Mouse (Mus musculus) monocyte, adult 2 months (primary cell): ENCODE results near the gene Klhl18.
"Not testable (repeated sequence)": the region's sequence is repeated elsewhere in the genome, so short reads cannot be mapped to it uniquely, and the experiment has no call there.

Experiments used
- DNase-seq, 2 experiments: peaks; one replicate each; pipeline ENCODE4 v3.0.0; 2022; ENCODE audit warnings: low spot score in 2 of 2, low read depth in 1 of 2

Gene Klhl18

DNA sequence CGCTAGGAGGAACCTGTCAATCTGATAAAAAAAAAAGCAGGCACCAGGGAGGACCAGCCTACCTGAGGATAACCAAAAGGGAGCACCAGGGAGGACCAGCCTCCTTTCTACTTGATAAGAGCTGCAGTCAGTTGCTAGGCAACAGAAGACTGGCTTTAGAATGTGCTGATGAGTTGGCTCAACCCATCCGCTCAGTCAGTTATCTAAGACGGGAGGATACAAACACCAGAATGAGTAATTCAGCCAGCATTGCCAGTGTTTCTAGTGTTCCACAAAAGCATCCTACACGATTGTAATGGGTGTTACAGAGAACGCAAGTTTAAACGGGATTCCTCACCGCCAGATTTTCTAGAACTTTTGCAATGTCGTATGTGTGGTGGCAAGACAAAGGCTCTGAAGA lies 45.3 kb downstream of the Klhl18 start:
- DNase-seq = no peak

DNA sequence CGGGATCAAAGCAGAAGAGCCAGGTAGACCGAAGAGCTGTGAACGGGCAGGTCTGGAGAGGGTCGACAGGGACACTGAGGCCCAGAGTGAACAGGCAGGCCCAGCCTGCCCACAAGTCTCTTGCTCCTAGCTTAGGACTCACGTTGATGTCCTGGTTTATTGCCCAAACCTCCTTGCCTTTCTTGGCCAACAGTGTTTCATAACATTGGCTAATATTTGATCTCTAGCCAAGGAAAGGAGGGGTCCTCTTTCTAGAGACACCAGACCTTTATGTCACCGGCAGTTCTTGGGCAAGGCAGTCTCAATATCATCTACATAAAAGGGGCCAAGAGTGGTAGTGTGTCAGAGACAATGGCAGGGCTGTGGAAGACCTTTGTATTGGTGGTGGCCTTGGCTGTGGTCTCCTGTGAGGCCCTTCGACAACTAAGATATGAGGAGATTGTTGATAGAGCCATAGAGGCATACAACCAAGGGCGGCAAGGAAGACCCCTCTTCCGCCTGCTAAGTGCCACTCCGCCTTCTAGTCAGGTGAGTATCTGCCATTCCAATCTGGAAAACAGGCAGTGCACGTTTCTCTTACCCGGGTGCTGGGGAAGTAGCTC lies 56.9 kb downstream of the Klhl18 start, which contains the start of gene Ngp:
Ngp (plus strand) TSS at position 237 of the 602 bp plus-strand sequence.
- no peak for DNase-seq

DNA sequence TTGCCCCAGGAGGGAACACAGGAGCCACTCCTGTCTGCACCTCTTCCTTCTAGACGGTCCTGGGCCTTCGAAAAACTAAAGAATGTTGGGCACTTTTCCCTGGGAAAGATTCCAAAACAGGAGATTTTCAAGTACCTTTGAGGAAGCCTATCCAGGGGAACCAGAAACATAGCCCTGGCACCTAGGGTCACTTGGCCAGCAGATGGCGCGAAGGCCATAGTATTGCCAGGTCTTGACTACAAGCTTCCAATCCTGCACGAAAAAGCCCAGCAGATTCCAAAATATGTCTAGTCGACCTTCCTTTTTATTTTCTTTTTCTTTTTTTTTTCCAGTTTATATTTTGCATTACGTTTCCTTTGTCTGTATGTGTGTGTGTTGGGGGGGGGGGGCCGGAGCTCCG lies 62.7 kb downstream of the Klhl18 start:
- DNase-seq = no peak

DNA sequence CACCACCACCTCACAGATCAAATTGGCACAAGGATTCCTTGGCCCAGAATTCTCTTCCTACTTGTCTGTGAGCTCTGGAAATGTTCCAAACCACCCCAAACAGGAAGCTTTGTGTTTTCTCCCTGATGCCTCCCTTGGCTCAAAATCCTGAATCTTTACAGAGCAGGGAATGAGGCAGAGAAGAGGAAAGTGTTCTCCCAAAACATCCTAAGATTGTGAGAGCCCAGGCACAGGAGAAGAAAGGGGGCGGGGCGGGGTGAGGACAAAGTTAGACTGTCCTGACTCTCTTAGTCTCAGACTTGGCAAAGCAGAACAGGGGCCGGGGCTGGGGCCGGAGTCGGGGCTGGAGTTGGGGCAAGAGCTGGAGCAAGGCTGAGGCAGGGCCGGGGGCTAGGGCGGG lies 63.6 kb downstream of the Klhl18 start:
- DNase-seq = no peak

DNA sequence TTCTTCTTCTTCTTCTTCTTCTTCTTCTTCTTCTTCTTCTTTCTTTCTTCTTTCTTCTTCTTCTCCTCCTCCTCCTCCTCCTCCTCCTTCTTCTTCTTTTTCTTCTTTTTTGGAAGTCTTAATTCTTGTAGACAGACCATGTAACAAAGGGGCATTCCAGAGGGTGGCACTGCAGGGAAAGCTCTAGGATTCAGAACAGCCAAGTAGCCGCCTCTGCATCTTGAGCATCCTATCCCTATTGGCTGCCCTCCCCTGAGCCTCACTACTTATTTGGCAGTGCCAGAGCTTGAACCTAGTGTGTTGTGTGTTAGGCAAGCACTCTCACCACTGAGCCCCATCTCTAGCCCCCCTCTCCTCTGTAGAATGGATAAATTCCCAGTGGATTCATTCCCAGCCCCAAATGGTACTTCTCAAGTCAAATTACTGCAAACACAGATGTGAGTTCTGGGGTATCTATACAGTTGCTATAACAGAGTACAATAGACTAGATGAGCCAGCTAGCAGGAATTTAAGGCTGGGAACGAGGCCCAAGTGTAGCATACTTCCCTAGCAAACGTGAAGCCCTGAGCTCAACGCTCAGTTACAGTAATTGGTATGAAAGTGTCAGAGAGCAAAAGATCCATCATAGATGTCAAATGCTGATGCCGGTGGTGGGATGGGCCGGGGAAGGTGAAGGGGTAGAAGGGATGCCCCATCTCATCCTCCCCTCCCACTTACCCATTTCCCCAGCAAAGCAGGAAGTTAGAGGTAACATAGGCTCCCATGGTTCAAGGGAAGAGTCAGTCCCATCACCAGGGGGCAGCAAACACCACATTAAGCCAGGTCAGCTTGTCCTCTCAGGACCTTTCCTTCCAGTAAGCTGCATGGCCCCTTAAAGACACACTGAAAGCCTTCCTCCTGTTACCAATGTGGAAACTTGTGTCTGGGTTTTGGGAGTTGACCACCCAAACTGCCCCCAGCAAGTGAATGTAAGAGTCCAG lies 65.3 kb downstream of the Klhl18 start:
- peak; percentile 72 to 79 for DNase-seq

DNA sequence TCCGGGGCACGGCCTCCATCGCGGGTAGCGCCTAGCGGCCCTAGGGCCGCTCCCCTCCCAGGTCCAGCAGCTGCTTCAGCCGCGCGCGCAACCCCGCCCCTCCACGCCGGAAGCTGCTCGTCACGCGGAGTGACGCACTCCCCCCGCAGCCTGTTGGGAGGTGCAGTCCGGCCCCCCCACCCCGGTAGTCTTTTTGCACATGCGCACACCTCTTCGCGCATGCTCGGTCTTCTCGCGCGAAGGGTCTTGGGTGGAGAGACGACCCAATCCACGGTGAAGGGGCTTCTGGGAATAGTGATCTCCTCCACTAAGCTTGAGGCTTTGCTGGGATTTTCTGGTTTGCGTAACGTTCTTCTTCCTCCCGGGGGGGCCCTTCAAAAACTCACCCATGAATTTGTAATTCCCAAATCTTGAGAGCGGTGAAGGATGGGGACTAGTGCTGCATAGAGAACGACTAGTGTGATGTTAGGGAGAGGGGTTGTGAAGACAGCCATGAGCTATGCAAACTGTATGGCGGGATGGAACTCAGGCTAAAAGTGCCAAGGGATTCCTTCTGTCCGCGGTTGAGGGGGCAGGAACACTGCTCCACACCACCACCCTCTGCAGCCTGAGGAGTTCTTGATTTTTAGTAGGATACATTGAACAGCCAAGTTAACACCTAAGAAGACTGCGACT lies 68.3 kb downstream of the Klhl18 start, which contains the start of gene Ptpn23:
Ptpn23 (minus strand) TSS at position 115 of the 675 bp plus-strand sequence.
- DNase-seq = peak; percentile 74 to 91

DNA sequence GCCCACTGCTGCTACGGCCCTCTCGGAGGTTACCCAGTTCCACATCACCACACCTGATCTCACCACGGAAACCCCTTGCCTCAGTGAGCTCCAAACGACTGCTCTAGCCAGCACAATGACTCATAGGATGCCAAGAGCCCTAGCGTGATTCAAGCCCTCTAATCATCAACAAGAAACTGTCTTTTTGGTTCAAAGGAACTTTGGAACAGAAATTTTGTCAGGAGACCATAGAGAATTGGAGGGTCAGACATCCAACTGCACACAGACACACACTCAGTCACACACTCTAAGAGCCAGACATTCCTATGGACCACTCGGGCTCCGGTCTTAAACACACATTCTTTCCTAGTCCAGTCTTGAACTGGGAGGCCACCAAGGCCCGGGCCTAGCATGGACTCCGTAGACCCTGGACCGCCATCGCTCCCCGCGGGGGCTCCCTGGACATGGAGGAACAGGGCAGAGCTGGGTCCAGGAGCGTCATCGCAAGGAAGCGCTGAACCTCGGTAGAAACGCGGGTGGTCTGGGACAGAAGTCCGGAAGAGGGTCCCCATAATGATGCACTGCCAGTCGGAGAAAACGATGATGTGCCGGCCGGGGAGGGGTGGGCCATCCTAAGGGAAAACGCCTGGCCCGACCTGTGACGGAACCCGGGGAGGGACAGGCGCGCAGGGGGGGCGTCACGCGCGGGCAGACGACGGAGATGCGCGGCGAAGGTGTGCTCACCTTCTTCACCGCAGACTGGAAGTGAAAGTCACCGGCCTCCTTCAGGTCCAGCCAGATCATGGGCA lies 69.0 kb downstream of the Klhl18 start:
- no peak for DNase-seq

DNA sequence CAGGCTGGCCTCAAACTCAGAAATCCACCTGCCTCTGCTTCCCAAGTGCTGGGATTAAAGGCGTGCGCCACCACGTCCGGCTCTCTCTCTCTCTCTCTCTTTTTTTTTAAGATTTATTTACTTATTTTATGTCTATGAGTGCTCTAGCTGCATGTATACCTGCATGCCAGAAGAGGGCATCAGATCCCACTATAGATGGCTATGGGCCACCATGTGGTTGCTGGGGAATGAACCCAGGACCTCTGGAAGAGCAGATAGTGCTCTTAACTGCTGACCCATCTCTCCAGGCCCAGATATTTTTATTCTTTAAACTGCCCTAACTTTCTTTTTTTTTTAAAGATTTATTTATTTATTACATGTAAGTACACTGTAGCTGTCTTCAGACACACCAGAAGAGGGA lies 73.3 kb downstream of the Klhl18 start:
- DNase-seq = not testable (repeated sequence)

DNA sequence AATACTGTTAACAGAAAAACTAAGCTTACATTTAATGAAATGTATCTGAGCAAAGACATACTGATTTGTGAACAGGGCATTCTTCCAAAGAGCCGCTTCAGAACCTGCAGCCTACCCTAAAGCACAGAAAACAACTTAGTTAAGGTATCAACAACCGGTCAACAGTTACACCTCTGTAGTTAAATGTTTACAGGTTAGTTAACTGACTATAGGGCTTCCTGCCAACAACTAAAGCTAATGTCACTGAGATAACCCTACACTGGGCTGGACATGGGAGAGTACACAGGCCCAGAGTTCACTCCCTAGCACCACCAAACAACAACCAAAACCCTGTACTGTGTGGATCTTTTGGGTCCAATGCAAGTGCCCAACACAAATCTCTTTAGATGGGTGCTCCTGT lies 73.8 kb downstream of the Klhl18 start:
- DNase-seq = no peak

DNA sequence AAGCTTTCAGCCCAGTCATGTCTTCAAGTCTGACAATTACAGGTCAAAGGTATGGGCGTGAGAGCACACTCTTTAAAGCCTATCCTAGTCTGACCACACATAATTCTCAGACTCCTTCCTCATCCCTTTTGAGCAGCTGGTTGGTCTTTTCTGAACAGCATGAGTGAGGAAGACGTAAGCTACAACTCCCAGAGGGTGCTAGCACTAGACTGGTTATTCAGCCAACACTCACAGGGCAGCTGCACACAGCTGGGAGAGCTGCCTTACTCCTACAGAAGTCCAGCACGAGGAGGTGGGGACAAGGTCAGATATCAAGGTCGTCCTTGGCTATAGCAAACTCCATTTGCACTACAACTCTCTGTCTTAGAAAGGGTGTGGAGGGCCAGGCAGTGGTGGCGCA lies 75.8 kb downstream of the Klhl18 start:
- DNase-seq = no peak

DNA sequence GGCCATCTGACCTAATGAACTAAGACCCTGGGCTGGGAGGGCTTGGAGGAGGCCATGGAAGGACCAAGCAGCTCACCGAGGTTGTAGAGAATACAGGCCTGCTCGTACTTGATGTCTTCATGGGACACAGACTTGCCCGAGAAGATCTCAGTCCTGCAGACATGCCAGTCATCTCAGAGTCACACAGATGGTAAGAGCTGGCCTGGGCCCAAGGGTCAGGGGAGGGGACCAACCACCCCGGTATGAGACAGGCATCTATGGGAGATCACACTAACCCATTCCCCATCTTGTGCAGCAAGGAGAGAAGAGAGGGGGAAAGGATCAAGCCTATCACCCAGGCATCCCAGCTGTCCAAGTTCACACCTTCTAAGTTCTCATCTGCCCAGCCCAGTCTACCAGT lies 83.2 kb downstream of the Klhl18 start:
- no peak for DNase-seq

DNA sequence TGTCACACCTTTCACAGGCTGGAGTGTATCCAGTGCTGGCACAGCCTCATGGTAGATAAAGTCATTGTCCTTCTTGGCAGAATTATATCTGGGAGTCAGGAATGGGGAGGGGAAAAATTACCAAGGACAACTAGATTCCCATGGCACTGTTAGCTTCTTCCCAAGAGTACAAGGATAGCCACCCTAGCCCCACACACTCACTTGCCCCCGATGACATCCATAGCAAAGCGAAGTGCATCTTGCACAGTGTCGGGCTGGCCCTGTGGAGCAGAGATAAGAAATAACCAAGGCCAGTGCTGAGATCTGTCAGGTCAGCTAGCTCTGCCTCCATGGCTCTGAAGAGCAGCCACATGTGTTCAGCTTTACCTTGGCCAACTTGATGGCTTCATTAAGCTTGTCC lies 85.7 kb downstream of the Klhl18 start:
- no peak for DNase-seq

DNA sequence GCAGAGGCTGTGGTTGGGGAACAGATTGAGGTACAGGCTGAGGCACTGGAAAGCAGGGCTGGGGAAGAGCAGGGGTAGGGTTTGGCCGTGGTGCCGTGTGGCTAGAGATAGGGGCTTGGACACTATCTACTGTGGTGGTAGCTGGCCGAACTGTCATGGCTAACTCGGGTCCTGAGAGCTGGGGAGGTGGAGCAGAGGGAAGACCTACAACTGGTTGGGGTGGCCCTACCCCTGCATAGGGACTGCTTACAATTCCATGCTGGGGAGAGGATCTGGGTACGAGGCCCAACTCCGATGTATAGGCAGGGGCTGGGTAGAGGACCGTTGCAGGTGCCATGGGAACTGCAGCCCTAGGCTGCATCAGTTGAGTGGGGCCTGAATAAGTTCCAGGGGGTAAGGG lies 88.5 kb downstream of the Klhl18 start:
- no peak for DNase-seq

DNA sequence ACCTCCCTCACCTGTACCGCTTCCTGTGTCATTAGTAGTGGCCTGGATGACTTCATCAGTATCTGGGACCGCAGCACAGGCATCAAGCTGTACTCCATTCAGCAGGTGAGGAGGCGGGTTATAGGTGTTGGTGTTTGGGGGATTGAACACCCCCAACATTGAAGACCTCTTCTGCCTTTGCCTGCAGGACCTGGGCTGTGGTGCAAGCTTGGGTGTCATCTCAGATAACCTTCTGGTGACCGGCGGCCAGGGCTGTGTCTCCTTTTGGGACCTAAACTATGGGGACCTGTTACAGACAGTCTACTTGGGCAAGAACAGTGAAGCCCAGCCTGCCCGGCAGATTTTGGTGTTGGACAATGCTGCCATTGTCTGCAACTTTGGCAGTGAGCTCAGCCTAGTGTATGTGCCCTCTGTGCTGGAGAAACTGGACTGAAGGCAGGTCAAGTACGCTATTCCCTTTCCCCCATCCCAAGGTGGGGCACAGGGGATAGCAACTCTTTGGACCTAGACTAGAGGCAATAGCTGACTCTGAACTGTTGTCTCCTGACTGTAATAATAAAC lies 92.0 kb downstream of the Klhl18 start:
- DNase-seq = no peak

DNA sequence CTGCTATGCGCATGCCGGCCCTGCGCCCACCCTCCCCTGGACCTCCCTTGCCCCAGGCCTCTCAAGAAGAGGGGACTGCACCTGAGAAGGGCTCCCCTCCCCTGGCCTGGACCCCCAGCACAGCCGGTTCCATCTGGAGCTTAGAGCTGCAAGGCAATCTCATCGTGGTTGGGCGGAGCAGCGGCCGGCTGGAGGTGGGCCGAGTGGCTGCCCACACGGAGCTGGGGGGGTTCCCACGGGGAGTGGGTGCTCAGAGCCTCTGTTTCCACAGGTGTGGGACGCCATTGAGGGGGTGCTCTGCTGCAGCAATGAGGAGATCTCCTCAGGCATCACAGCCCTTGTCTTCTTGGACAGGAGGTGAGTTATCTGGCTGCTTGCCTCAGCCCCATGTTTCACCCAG lies 95.2 kb downstream of the Klhl18 start:
- no peak for DNase-seq

DNA sequence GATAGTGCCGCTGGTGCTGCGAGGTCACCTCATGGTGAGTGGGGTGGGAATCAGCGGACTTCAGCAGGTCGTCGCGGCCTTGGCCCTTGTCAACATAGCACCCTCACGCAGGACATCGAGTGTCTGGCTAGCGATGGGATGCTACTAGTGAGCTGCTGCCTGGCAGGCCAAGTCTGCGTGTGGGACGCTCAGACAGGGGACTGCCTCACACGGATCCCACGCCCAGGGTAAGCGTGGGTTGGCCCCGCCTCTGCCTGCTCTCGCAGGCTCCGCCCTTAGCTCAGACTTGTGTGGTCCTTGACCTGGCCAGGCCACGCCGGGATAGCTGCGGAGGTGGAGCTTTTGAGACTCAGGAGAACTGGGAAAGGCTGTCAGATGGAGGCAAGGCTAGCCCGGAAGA lies 95.8 kb downstream of the Klhl18 start:
- DNase-seq = no peak

DNA sequence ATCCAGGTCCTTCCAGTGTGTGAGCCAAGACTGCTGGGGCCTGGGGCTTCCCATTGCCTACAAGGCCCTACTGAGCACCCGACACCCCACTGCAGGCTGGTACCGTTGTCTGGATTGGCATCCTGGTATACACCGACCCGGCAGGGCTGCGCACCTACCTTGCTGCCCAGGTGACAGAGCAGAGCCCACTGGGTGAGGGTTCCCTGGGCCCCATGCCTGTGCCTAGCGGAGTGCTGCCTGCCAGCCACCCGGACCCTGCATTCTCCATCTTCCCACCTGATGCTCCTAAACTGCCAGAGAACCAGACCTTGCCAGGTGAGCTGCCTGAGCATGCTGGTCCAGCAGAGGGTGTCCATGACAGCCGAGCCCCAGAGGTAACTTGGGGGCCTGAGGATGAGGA lies 97.1 kb downstream of the Klhl18 start:
- DNase-seq = no peak

DNA sequence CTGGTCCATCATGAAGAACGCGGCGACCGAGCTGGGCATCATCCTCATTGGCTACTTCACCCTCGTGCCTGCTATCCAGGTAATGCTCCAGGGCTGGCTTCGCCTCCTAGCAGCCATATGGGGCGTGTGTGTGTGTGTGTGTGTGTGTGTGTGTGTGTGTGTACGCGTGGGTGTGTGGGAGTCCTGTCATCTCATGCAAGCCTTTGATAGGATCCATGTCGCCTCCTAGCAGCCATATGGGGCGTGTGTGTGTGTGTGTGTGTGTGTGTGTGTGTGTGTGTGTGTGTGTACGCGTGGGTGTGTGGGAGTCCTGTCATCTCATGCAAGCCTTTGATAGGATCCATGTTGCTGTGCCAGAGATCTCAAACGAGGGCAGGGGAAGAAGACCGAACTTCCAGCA lies 98.8 kb downstream of the Klhl18 start:
- not testable (repeated sequence) for DNase-seq
